Mouse (Mus musculus) liver, embryonic 11.5 days (tissue): ENCODE results near the gene Carnmt1. TPM values are rescaled to one million over a fixed set of nuclear protein-coding genes. Genes with fewer than 3 reads are reported as not detected.

Experiments
- ATAC-seq: fragments of 200-750 bp; cut with Nextera tagmentation; replicated peaks from 2 replicates; pipeline ENCODE4 v1.8.0; 2017; ENCODE audit warnings: moderate number of reproducible peaks, mild to moderate bottlenecking, moderate TSS enrichment, moderate library complexity; ENCODE audit not compliant: low FRiP score
- DNase-seq: peaks from one replicate; pipeline ENCODE4 v3.0.0-alpha.2; 2017; ENCODE audit warnings: low spot score
- H3K27ac ChIP-seq: fragments of 300-500 bp; sonication (generic); 2 replicates; pipeline ENCODE4 v1.5.1; 2014; ENCODE audit warnings: mild to moderate bottlenecking, low read depth, low read length, control low read depth
- H3K27me3 ChIP-seq: fragments of 300-500 bp; sonication (generic); replicated peaks from 2 replicates; pipeline ENCODE4 v1.6.1; 2014; ENCODE audit warnings: low read length, mixed read lengths; ENCODE audit not compliant: control insufficient read depth, insufficient read depth
- H3K36me3 ChIP-seq: fragments of 300-500 bp; sonication (generic); 2 replicates; pipeline ENCODE4 v1.6.1; 2014; ENCODE audit warnings: mild to moderate bottlenecking, low read length, moderate library complexity, mixed read lengths; ENCODE audit not compliant: control insufficient read depth, insufficient read depth
- H3K4me1 ChIP-seq: fragments of 300-500 bp; sonication (generic); replicated peaks from 2 replicates; pipeline ENCODE4 v1.6.1; 2014; ENCODE audit warnings: low read length, mixed read lengths; ENCODE audit not compliant: control insufficient read depth, insufficient read depth
- H3K4me2 ChIP-seq: fragments of 300-500 bp; sonication (generic); 2 replicates; pipeline ENCODE4 v1.6.1; 2014; ENCODE audit warnings: mild to moderate bottlenecking, control low read depth, moderate library complexity
- H3K4me3 ChIP-seq: fragments of 300-500 bp; sonication (generic); 2 replicates; pipeline ENCODE4 v1.5.1; 2014; ENCODE audit warnings: low read depth, low read length, control low read depth
- H3K9ac ChIP-seq: fragments of 300-500 bp; sonication (generic); 2 replicates; pipeline ENCODE4 v1.6.1; 2014; ENCODE audit warnings: low read depth, low read length, control low read depth
- H3K9me3 ChIP-seq: fragments of 300-500 bp; sonication (generic); 2 replicates; pipeline ENCODE4 v1.6.1; 2016; ENCODE audit warnings: low read length, inconsistent platforms, mixed read lengths; ENCODE audit not compliant: control insufficient read depth
- WGBS: fragments of 180-500 bp; shearing (Covaris S2); extraction: QIAGEN DNeasy Blood & Tissue Kit; methylation state at CpG from one replicate; pipeline ENCODE4 v1.1.7; 2014; 5-methylcytosine and 5-hydroxymethylcytosine counted together
- polyA plus RNA-seq: library from polyadenylated mRNA; unstranded; fragments of >200 nt; fragmentation: Nextera tagmentation; extraction: Ambion mirVana; gene quantifications from 2 replicates; pipeline ENCODE4 v1.2.1, GENCODE M21; 2014

Gene Carnmt1
- polyA plus RNA-seq, 1 experiment from 2014 or later: 44.7 TPM

DNA sequence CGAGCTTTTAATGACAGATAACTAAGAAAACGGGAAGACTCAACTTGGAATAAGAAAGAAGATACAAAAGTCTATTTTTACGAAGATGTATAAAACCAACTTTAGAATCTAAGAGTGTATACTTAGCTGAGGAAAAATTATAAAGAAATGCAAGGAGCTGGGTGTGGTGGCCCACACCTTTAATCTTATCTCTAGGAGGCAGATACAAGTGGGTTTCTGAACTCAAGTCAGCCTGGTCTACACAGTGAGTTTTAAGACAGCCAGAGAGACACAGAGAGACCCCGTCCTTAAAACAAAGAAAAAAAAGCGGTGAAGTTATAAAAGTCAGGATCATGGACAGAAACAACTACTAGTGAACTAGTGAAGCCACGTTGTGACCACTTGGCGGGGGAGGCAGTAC lies 68.6 kb downstream of the Carnmt1 start:
- H3K27ac ChIP-seq: no peak overlapping the region
- 74% methylated on average over 7 of the region's 7 CpGs for WGBS
- H3K4me1 ChIP-seq: peaks cover 6% of the 10 kb centered on the region
- H3K36me3 ChIP-seq: no peaks in the 10 kb centered on the region
- H3K4me2 ChIP-seq: 0 out of 2 replicates have a peak overlapping the region, but pooled peaks have one; percentile 20
- no peaks in the 10 kb centered on the region for H3K27me3 ChIP-seq
- no peak overlapping the region for H3K4me3 ChIP-seq
- no peaks in the 10 kb centered on the region for H3K9me3 ChIP-seq
- DNase-seq (no peak), ATAC-seq (0 out of 2 replicates have a peak, but pooled peaks have one; percentile 56)
- no peak overlapping the region for H3K9ac ChIP-seq

DNA sequence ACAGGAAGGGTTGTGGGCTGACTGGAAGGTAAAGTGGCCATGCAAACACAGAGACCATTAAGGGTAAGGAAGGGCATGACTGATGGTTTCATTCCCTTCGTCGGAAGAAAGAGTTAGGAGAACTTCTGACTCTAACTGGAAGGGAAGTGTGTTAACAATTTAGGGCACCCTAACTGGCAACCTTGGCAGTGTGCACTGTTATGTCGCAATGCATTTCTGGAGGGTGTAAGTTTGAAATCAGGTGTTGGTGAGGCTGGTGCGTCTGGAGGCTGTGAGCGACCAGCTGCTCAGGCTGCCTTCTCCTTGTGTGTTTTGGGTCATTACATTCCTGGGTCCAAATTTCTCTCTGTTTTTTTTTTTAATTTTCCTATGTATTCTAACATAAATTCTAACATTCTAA lies 73.4 kb downstream of the Carnmt1 start:
- ATAC-seq (no peak), DNase-seq (no peak)
- Histone ChIP-seq H3K9ac (no peak overlapping the region), H3K27me3 (no peaks in the 10 kb centered on the region), H3K4me3 (no peak overlapping the region), H3K4me1 (peaks cover under 1% of the 10 kb centered on the region; the same call in 1 of the 2 replicates), H3K36me3 (no peaks in the 10 kb centered on the region), H3K4me2 (no peak overlapping the region), H3K9me3 (no peaks in the 10 kb centered on the region), H3K27ac (no peak overlapping the region)
- WGBS: 68% methylated on average over 5 of the region's 5 CpGs

DNA sequence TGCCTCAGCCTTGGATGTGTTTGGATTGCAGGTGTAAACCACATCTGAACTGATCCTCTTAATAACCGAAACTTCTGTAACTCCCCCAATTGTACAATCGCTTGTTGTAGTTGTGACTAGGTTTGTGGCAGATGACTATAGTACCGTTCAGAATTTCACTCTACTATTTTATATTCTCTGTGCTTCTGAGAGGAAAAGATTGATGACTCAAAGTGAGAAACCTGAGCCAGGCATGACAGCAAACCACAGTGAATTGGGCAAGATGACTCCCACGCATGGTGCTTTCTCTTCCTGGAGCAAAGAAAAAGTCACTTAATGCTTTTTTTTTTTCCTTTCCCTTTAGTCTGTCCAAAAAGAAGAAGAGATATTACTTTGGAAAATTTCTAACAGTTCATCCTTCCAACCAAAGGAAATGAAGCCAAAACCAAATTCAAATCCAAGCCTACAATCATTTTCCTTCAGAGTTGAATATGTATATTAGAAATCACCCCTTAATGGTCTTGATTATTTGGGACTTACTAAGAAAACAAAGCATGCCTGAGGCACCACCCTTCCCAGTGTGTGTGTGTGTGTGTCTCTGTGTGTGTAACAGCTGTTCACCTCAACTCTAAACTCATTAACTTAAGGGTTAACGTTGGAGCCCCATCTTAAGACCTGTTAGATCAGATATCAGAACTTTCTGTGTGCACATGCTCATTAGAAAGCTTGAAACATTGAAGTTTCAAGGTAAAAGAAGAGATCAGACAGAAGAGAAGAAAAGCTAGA lies 76.2 kb downstream of the Carnmt1 start:
- no peak overlapping the region for H3K9ac ChIP-seq
- ATAC-seq (no peak), DNase-seq (no peak)
- H3K4me3 ChIP-seq: no peak overlapping the region
- no peaks in the 10 kb centered on the region; the same call in 1 of the 2 replicates for H3K4me1 ChIP-seq
- H3K36me3 ChIP-seq: no peaks in the 10 kb centered on the region
- no peak overlapping the region for H3K4me2 ChIP-seq
- no peak overlapping the region for H3K27ac ChIP-seq
- 78% methylated on average over 5 of the region's 5 CpGs for WGBS
- H3K9me3 ChIP-seq: no peaks in the 10 kb centered on the region
- 0 out of 2 replicates have a peak, but pooled peaks cover 6% of the 10 kb centered on the region for H3K27me3 ChIP-seq

DNA sequence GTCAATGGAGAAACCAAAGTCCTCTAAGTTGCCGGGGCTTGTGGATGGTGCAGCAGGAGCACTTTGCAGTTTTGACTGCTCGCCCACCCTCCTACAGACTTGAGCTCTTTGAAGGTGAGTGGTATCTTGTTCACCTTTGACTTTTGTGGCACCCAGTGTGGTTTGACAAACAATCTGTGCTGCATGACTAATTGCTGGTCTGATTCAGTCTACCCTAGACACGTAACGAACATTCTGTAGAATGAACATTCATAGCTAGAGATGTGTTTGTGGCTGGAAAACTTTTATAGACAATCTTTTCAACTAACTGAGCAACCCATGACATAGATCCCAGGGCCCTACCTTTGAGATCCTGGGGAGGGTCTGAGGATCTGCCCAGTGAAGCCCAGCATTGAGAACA lies 76.8 kb downstream of the Carnmt1 start:
- no peaks in the 10 kb centered on the region for H3K9me3 ChIP-seq
- DNase-seq: no peak

GRCm38 (mm10) chr19:18749598-18750339 lies 79.2 kb downstream of the Carnmt1 start, which contains the start of gene Trpm6:
Gene Trpm6 (plus strand): TSS chr19:18749983.
- H3K9ac ChIP-seq: no peak within 1 kb of the TSS
- no peaks in the 10 kb centered on the region for H3K9me3 ChIP-seq
- H3K4me1 ChIP-seq: no peaks in the 10 kb centered on the region; the same call in 1 of the 2 replicates
- peak within 1 kb of the TSS; percentile 44 for H3K4me3 ChIP-seq
- H3K27me3 ChIP-seq: 0 out of 2 replicates have a peak, but pooled peaks cover 6% of the 10 kb centered on the region
- 6% methylated on average over 41 of the region's 41 CpGs for WGBS
- peak within 1 kb of the TSS; percentile 75 for H3K4me2 ChIP-seq
- H3K36me3 ChIP-seq: no peaks in the 10 kb centered on the region
- ATAC-seq (no peak), DNase-seq (peak; percentile 42)
- H3K27ac ChIP-seq: no peak within 1 kb of the TSS

More for the DNA sequence above, 76.8 kb downstream of the Carnmt1 start:
- Histone ChIP-seq H3K4me1 (no peaks in the 10 kb centered on the region; the same call in 1 of the 2 replicates), H3K27ac (no peak overlapping the region), H3K36me3 (no peaks in the 10 kb centered on the region), H3K9ac (no peak overlapping the region), H3K4me2 (no peak overlapping the region), H3K27me3 (0 out of 2 replicates have a peak, but pooled peaks cover 6% of the 10 kb centered on the region), H3K4me3 (no peak overlapping the region)
- WGBS: 89% methylated on average over 4 of the region's 4 CpGs
- no peak for ATAC-seq

Other genes with a start within 250 kb of the Carnmt1 start
- gene Ostf1, start 38.9 kb upstream of the Carnmt1 start, polyA plus RNA-seq: 86.8 and 92.2 TPM in 2 replicates
- gene Nmrk1, start 38.8 kb upstream of the Carnmt1 start, polyA plus RNA-seq: 12.4 and 12.5 TPM in 2 replicates
- 53.3 and 56.5 TPM in 2 replicates for gene D030056L22Rik, start 42.4 kb downstream of the Carnmt1 start, polyA plus RNA-seq
- gene Trpm6, start 79.2 kb downstream of the Carnmt1 start, polyA plus RNA-seq: 0.15 TPM in 1 of 2 replicates, not detected in the other